Mouse (Mus musculus) cerebellum, postnatal 10 days (tissue): ENCODE measurements at regions not wholly inside any gene's neighbourhood (a gene's known extent, or its start where the extent isn't known, plus 50 kb on each side); places are given as distances from the start of the nearest gene placed in this dataset.

Experiments
- DNase-seq, 2 experiments: peaks; one replicate each; pipeline ENCODE4 v3.0.0; 2021; ENCODE audit warnings: mixed read lengths in 2 of 2

DNA sequence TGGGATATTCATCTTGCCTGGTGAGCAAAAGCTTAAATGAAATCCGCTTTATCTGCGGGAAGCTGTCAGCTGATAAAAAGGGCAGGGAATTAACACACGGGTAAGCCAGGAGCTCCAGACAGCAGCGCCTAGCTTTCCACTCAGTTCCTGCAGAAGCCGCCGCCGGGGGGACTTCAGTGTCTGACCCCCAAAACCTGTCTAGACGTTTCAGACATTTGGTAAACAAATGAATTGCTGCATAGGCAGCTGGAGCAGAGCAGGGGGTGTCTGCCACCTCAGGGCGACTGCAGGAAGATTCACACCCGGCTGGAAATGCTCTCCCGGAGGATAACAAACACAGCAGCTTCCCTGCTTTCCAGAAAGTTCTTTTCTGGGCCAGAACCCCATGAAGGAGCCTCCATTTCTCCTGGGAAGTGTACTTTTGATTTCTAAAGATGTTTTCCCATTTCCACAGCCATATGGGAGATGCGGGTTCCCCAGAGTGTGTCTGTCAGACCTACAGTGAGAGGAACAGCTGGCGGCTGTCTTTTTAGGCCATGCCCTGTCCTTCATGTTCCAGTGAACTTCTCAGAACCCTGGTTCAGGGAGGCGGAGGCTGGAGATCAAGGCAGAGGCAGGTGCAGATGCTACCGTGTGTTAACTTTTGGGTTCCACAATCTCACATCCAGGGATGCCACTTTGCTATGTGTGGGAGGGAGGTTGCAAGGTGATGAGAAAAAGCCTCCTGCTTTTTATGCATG, 58.7 kb upstream of the Pmepa1 start:
- peak; percentile 30 to 36 for DNase-seq

DNA sequence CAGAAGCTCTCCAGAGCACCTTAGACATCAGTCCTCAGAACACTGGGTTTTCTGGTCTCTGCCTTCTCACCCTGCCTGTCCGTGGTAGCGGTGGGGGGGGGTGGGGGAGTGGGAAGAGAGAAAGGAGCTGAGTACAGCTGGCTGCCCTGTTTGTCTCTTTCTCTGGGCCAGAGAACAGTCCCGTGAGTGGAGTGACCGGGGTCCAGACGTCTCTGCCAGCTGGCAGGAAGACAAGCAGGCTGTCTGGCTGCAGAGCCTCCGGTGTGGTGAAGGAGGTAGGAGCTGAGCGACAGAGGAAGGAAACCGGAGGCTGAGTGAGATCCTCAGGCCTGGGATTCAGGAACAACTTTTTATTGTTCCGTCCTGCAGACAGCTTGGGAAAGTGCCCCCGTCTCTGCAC, 59.5 kb upstream of the Pmepa1 start:
- DNase-seq, result peak; percentile 86 to 90

DNA sequence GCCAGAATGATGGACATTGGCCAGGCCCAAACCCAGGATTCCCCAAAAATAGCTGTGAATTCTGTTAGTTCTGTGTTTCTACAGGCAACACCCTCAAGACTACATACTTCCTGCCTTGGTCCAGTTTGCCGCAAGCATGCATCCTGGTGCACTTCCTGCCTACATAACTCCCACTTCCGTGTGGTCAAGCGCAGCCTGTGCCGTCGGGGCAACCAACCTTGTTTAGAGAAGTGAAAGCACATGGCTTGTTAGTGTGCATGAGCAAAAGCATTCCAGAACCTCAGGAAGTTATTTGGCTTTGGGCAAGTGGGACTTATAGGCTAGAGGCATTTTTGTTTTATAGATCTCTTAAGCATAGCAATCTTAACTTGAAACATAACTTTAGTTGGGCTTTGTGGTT, 61.3 kb upstream of the Pmepa1 start:
- DNase-seq, result no peak

DNA sequence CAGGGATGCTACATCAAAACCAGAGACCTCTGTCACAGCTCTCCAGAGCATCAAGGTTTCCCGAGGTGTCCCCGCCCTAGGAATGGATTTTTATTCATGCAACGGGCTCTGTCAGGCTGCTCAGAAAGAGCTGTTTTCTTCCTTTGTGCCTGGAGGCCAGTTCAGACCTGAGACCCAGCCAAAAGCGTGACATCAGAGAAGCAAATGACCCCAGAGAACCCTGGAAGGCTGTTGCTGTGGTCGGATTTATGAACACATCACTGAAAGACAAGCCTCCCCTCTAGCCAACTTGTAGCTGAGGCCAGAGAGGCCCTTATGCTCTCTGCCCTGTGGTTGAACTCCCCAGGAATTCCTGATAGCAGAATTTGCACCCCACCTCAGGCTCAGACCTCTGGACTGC, 62.3 kb upstream of the Pmepa1 start:
- peak; percentile 38 for DNase-seq

DNA sequence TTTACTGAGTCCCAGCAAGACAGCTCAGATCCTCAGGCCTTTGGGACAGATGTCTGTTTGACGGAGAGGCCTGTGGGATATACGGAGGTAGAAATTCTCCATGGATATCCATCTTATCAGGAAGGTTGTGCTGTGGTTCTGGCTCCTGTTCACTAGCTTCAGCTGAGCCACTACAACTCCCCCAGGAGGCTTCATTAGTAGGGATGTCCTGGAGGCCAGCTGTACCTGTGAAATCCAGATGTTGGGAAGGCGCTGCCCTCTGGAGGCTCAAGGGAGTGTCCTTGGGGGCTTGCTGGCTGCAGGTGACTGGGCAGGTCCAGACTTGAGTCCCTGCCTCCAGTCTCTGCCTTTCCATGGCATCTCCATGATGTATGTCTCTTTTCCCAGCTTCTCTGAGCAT, 62.9 kb upstream of the Pmepa1 start:
- DNase-seq, result no peak

DNA sequence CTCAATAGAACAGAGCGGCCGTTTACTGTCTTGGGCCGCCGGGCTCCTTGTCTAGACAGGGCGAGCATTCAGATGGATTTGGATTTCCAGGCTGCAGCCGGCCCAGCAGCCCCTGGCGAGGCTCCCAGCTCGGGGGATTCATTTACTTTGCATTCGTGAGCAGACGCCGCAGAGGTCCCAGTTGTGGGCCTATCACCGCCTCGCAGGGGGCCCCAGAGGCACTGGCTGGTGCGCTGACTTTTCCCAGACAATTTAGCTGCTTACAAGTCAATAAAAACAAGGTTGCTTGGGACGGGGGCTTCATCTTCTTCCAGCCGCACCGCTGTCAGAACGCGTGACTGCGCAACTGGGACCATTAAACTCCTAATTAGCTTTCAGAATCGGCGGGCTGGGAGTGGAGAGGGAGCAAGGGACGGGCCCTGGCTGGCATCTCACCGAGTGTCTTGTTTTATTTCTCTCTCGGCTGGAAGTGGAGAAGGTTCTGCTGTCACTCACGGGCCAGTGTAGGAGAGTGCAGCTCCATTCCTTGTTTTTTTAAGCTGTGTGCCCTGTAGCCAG, 63.8 kb upstream of the Pmepa1 start:
- peak; percentile 73 to 83 for DNase-seq

DNA sequence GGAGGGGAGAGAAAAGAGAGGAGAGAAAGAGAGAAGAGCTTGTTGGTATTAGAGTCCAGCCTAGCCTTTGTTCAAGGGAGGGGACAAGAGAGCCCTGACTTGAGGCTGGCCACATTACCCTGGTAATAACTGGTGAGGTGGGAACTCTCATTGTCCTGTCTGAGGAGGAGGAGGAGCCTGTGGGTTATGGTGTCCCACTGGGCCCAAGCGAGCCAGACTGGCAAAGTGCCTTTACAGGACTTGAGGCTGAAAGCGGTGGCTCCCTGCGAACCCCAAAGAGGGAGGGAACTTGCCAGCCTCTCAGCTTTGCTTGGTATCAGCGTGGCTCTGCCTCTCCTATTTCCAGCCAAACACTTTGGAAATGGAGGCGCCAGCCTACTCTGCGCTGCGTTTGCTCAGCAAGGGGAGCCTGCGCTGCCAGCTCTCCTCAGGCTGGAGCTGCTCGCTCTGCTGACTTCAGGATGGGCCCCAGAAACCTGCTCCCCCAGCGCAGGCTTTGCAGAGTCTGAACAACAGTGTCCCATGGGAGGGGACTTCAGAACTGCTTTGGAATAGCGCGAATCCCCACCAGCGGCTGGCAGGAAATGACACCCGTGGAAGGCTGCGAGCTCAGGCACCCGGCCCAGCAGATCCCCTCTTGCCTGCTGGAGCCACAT, 66.4 kb upstream of the Pmepa1 start:
- DNase-seq, result peak; percentile 60 to 68

DNA sequence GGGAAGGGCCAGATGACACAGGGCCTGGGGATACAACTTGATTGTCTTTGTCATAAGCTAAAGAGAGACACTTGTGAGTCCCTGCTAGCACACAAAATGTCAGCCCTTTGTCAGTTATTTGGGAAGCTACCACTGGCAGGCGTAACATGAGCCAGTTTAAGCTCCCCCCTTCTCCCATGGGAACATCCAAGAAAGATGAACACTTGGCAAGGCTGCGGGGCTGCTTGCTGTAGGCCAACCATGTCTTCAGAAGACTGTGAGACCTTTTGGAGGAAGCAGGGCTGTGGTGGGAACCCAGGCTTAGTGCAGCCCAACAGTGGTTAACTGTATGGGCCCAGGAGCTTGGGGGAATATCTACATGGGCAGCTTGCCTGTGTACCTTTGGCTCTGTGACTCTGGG, 67.3 kb upstream of the Pmepa1 start:
- DNase-seq, result peak; percentile 21 to 29

DNA sequence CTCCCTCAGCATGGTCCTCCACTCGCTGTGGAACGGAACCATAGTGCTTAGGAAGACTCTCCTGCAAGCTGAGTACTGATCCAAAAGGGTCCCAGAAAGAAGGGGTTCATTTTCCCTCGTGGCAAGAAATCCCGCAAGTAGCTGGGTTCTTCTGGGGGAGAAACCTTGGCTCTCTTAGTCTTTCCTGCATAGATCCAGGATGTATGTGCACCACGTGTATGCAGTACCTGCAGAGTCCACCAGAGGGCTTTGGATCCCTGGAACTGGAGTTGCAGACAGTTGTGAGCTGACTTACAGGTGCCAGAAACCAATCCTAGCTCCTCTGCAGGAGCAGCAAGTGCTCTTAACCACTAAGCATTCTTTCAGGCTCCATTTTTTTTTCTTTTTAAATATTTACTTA, 67.9 kb upstream of the Pmepa1 start:
- peak in 1 of 2 experiments; percentile 38 for DNase-seq

DNA sequence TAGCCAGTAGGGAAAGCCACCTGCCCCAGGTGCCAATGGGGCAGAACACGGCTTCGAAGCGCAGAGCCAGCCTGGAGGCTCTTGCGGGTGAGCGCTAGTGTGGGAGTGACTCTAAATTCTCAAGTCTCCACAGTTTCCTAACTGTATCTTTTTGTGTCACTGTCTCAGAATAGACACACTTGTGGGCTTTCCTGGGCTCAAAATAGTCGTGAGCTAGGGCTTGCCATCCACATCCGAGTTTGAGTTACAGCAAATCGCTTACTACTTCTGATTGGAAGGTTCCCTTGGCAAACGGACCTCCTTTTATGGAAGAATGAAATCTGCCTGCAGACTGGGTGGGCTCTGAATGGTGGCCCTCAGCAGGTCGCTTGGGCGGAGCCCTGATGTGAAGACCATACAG, 71.0 kb upstream of the Pmepa1 start:
- no peak for DNase-seq

DNA sequence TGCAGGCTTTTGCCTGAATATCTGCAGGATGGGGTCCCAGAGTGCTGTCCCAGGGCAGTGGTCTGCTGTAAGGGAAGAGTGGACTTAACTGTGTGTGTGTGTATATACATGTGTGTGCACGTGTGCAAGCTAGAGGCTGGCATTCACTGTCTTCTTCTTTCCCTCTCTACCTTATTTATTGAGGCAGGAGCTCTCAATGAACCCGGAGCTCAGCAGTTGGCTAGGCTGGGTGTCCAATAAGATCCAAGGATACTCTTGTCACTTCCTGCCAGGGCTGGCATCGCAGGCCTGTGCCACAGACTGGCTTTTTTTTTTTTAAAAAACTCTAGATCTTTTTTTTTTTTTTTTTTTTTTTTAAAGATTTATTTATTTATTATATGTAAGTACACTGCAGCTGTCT, 72.4 kb upstream of the Pmepa1 start:
- DNase-seq, result no peak

DNA sequence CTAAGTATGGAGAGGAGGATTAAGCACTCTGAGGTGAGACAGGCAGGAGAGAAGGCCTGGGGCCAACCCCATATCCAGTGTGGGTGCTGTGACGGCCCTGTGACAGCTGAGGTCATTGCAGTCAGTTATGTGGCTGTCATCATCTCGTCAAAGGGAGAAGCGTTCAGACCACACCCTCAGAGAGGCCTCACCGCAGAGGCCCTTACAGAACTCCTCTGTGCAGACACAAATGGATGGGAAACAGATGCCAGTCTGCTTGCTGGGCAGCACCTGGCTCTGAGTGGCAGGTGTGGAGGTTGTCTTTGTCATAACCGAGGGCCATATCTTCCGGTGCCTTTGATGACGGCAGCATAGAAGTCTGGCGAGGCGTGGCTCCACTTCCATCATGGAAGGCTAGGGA, 73.2 kb upstream of the Pmepa1 start:
- no peak for DNase-seq

DNA sequence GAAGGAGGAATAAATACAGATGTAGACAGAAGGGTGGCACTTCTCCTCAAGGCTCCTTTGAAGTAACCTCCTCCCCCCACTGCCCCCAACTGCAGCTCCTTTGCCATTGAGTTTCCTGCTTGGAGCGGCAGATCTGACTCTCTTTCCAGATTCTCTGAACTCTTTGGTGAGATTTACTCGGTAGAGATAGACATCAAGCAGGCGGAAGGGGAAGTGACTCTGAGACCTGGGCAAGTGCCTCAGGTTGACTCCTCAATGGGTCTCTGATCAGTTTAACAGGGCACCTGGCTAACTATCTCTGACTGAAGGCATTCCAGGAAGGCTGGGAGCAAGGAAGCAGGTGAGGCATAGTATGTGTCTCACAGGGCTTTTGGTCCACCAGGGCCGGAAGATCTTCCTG, 73.6 kb upstream of the Pmepa1 start:
- DNase-seq, result no peak

DNA sequence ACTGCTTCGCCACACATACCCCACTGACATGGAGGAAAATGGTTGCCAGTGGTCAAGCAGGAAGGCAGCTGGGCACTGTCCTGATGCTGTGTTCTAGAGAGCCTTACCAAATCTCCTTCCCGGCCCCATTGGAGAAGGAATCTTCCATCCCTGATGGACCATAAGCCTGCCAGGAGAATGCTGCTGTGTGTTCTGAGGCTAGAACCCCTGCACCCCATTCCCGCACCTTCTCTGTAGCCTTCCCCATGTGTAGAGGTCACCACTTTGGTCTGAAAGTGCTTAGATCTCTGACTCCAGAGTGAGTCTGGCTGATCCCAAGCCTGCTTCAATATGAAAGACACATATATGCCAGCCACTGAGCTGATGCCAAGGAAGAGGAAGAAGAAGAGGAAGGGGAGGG, 74.1 kb upstream of the Pmepa1 start:
- no peak for DNase-seq

DNA sequence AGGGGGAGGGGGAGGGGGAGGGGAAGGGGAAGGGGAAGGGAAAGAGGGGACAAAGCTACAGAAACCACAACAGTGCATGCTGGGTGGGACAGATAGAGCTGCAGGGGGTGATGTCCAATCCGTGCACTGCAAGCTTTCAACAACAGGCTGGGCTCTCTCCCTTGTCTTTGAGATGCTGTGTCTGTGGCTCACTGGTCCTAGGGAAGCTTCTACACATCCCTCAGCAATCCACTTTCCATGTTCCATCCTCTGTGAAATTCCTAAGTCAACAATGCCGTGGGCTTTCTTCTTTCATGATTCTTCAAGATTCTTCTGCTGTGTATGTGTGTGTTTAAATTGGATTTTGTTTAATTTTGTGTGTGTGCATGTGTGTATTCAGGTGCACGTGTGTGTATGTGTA, 74.5 kb upstream of the Pmepa1 start:
- no peak for DNase-seq

DNA sequence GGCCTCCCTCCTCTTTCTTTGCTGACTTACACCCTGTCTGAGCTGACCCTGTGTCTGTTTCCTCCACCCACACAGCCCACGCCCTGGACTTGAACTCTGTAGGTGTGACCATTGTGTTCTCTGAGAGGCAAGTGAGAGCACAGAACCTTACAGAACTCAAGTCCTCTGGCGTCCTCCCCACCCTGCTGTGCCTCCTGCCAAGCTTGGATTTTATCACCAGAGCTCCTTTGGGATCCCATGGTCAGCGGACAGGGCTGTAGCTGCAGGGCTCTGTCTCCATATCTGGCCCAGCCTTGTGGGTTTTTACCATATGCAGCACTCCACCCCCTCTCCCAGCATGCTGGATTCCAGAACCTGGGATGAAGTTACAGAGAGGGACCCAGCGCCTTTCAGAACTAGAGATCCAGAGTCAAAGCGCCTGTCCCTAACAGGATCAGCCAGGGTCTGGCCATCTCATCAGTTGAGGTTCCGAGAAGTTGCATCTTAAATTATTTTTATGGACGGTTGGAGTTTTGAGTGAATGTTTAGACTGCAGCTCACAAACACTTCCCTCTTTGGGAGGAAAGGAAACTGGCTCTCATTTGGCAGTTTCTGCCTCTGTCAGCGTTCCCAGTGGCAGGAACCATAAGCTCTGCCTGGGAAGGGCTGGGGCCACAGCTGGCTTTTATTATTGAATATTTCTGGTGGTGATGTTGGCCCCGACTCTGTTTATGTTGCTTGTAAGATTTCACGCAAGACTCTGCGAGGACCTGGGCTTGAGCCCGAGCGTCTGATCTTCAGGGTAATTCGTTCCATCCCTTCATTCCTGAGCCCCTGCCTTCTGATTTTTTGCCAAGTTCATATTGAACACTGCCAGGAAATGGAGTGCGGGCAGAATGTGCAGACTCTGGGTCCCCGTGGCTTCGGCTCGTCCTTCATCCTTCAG, 75.8 kb upstream of the Pmepa1 start:
- DNase-seq, result peak; percentile 72 to 73

DNA sequence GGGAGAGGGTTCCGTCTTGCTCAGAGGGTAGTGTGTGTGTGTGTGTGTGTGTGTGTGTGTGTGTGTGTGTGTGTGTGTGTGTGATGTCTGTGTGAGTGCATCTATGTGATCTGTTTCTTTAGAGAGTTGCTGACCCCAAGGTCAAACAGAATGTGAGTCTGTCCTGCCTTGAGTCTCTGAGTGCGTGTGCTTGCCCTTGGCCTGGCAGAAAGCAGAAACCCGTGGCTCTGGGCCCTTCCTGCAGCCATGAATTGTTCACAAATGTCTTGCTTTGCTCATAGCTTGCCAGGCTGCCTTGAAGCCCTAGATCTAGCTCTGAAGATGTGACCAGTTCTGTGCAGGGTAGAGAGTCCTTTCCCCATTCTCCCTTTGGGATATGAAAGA, 76.4 kb upstream of the Pmepa1 start:
- DNase-seq, result no peak

DNA sequence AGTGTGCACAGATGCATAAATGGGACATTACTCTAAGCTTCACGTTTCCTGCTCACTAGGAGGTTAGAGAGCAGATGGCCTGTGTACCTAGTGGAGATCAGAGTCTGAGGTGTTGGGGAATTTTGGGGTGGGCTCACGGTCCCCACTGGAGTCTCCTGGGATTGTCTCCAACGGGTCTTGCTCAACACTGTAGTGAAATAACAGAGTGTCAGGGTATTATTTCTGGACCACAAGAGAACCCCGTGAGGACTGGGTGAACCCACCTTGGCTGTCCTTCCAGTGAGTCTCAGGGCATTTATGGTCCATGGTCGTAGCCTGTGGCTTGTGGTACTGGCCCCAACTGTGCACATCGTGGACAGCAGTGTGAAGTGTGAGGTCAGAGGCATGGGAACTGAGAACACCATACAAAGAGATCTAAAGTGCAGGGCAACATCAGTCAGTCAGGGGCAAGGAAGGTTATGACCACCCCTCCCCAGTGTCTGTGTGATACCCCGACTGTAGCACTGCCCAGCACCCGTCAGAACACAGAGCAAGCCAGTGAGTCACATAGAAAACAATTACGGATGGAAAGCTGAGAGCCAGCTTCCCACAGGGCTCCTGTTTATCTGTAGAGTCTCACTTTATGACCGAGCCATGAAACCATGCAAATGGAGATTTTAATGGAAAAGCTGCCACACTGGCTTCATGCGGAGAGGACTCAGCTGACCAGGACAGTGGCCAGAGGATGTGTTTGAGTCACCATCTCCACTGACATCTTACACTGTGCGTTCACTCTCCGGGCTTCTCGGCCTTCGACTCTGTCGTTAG, 77.3 kb upstream of the Pmepa1 start:
- peak; percentile 31 to 38 for DNase-seq

DNA sequence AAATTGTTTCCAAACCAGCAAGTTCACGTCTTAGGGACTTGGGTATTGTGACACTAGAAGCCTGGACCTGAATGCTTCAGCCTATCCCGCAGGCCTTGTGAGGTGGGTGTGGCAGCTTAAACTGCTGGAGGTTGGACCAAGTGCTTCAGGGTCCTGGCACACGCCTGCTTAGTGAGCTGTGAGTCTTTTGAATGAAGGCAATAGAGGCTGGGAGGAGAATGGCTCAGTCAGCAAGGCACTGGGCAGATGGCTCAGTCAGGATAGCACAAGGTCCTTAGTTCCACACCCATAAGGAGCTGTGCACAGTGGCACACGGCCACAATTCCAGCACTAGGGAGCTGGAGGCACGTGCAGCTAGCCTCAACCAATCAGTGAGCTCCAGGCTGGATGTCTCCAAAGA, 80.5 kb upstream of the Pmepa1 start:
- no peak for DNase-seq

DNA sequence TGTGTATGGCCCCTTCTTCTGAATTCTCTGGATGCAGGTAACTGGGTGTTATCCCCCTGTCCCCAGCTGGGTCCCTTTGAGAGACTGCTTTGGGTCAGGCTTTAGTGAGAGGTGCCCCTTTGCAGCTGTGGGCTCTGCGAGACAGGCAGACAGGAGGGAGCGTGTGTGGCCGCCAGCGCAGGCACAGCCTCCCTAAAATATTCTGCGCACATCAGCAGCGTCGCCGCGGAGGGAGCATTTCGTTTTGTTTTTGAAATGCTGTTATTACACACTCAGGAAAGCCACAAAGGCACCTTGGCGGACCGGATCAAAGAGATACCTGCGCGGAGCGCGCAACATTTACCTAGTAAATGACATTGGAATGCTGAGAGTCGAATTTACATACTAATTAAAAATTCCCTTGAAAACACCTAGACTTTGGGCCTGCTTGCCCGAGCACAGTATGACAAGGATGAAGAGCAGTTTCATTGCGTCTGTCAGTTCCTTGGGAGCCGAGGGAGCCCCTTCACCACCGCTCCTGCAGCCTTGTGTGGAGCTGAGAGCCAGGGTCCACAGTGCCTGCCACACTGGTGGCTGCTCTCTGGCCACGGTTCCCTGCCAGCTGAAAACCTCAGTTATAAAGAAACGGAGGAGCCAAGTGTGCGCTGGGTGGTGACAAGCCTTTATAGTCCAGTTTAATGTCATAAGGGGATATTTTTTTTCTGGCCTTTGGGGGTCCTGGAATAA, 89.3 kb upstream of the Pmepa1 start:
- DNase-seq, result no peak

DNA sequence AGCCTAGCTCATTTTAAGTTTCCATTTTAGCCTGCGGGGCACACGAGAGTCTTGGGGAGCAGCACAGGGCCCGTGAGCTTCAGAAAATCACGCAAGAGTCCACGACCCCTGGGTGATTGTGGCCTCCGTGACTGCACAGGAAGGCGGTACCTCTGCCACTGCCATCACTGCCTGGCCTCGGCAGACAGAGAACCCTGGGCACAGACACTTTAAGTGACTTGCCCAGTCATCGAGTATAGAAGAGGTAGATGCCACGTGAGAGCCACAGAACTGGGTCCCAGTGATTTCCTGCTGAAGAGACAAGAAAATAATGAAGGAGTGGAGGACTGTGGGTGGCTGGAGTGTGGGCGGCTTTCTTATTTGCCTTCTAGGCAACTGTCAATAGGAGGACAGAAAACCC, 90.4 kb upstream of the Pmepa1 start:
- DNase-seq, result no peak

DNA sequence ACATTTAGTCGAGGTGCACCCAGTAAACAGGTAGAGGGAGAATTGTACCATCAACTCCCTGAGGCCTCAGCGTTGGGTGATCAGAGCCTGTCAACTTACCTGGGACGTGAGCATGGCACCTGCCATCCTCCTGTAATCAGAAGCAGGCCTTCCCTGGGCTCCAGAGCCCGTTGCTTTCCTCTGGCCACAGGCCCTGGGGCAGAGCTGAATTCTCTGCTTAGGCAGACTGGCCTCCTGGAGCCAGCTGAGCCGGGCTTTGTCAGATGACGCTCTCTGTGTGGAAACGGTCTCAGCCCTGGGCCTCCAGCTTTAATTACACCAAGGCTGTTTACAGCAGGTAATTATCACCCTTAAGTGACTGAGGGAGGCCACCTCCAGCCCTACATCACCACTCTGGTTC, 92.6 kb upstream of the Pmepa1 start:
- no peak for DNase-seq
